Mouse (Mus musculus): ENCODE data around the gene Arl6ip5. TPM values are rescaled to one million over a fixed set of nuclear protein-coding genes. Genes with fewer than 3 reads are reported as not detected.

Arl6ip5 gene
- polyA plus RNA-seq, 1 experiment from 2014 or later, result 91.9 TPM

DNA sequence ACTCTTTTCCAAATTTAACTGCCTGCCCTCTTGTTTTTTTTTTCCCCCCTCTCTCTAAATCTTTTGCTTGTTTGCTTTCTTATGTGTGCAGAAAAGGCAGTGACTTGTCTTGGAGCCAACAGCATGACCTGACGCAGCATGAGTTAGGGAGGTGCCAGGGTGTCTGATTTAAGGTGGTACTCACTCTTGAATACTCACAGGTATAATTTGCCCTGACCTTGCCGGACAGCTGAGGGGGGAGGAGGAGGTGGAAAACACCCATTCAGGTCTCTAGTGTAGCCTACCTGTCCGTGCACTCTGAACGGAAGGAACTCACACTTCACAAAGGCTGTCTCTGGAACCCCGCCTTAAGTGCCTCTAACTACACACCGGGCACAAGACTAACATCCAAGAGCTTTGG lies 68.4 kb downstream of the Arl6ip5 start:
- Histone ChIP-seq H3K27ac (ENCODE audit: low read length) (no peak overlapping the region), H3K4me2 (replicated peaks; ENCODE audit: low read depth, low read length) (peak overlapping the region; percentile 14; the same call in 1 of the 2 replicates), H3K9me3 (ENCODE audit: low read length) (no peaks in the 10 kb centered on the region), H3K36me3 (ENCODE audit: insufficient read depth, low read length) (no peaks in the 10 kb centered on the region), H3K9ac (replicated peaks; ENCODE audit: low read depth) (no peak overlapping the region), H3K27me3 (replicated peaks; ENCODE audit: insufficient read depth, low read length) (no peaks in the 10 kb centered on the region), H3K4me1 (ENCODE audit: insufficient read depth, low read depth, low read length) (0 out of 2 replicates have a peak, but pooled peaks cover 3% of the 10 kb centered on the region), H3K4me3 (ENCODE audit: low read depth, low read length) (no peak overlapping the region)
- DNase-seq (ENCODE audit: low spot score) (peak; percentile 32), ATAC-seq (no peak)
- WGBS, result 51% methylated on average over 6 of the region's 6 CpGs
- TF ChIP-seq EP300 (IDR thresholded peaks at IDR 0.05), result no peak
- no peak for TF ChIP-seq CTCF (IDR thresholded peaks at IDR 0.05)

Other genes starting within 250 kb of the Arl6ip5 start
- gene Fam19a4, start 150.3 kb upstream of the Arl6ip5 start, polyA plus RNA-seq (2015; fragmentation: Nextera tagmentation; extraction: Ambion mirVana), result 2.4 and 2.9 TPM in 2 replicates
- 15.3 and 15.5 TPM in 2 replicates for gene Eogt, start 61.5 kb upstream of the Arl6ip5 start, polyA plus RNA-seq (2015; fragmentation: Nextera tagmentation; extraction: Ambion mirVana)
- 51.0 and 53.9 TPM in 2 replicates for gene Tmf1, start 31.6 kb upstream of the Arl6ip5 start, polyA plus RNA-seq (2015; fragmentation: Nextera tagmentation; extraction: Ambion mirVana)
- gene Uba3, start 5.0 kb upstream of the Arl6ip5 start, polyA plus RNA-seq (2015; fragmentation: Nextera tagmentation; extraction: Ambion mirVana), result 35.8 and 43.2 TPM in 2 replicates
- 0.24 and 0.31 TPM in 2 replicates for gene Lmod3, start 42.1 kb downstream of the Arl6ip5 start, polyA plus RNA-seq (2015; fragmentation: Nextera tagmentation; extraction: Ambion mirVana)